Mouse (Mus musculus) brain, adult 2 months (tissue): ENCODE measurements at regions not wholly inside any gene's neighbourhood (a gene's known extent, or its start where the extent isn't known, plus 50 kb on each side); places are given as distances from the start of the nearest gene placed in this dataset.

Experiments used
- DNase-seq: peaks from one replicate; pipeline ENCODE4 v3.0.0; 2011; ENCODE audit warnings: low read depth, low spot score

GRCm38 (mm10) chr14:14596057-14596809 lies 105.8 kb upstream of the Slc4a7 start:
- DNase-seq, result no peak

GRCm38 (mm10) chr14:14599586-14599985 lies 102.5 kb upstream of the Slc4a7 start:
- DNase-seq, result no peak

GRCm38 (mm10) chr14:14599990-14600389 lies 102.1 kb upstream of the Slc4a7 start:
- no peak for DNase-seq

GRCm38 (mm10) chr14:14603439-14603838 lies 98.6 kb upstream of the Slc4a7 start:
- no peak for DNase-seq

- DNase-seq, result no peak
Measured at GRCm38 (mm10) chr14:14607074-14607473, 95.0 kb upstream of the Slc4a7 start.

GRCm38 (mm10) chr14:14612245-14612644 lies 89.8 kb upstream of the Slc4a7 start:
- no peak for DNase-seq

GRCm38 (mm10) chr14:14620316-14620715 lies 81.8 kb upstream of the Slc4a7 start:
- no peak for DNase-seq

- no peak for DNase-seq
Measured at GRCm38 (mm10) chr14:14628673-14629072, 73.4 kb upstream of the Slc4a7 start.

GRCm38 (mm10) chr14:14631750-14632149 lies 70.3 kb upstream of the Slc4a7 start:
- DNase-seq, result no peak

- peak; percentile 20 for DNase-seq
Measured at GRCm38 (mm10) chr14:14632471-14632870, 69.6 kb upstream of the Slc4a7 start.

- peak; percentile 85 for DNase-seq
Measured at GRCm38 (mm10) chr14:14632951-14633931, 68.8 kb upstream of the Slc4a7 start.

GRCm38 (mm10) chr14:14634021-14634420 lies 68.1 kb upstream of the Slc4a7 start:
- DNase-seq, result no peak

- peak; percentile 23 for DNase-seq
Measured at GRCm38 (mm10) chr14:14639102-14640015, 62.7 kb upstream of the Slc4a7 start.

GRCm38 (mm10) chr14:14640023-14640441 lies 62.0 kb upstream of the Slc4a7 start:
- peak; percentile 47 for DNase-seq

- DNase-seq, result no peak
Measured at GRCm38 (mm10) chr14:14640557-14640956, 61.5 kb upstream of the Slc4a7 start.

GRCm38 (mm10) chr14:14643533-14643932 lies 58.5 kb upstream of the Slc4a7 start:
- no peak for DNase-seq

GRCm38 (mm10) chr14:14645084-14645483 lies 57.0 kb upstream of the Slc4a7 start:
- DNase-seq, result no peak
